Mouse (Mus musculus): ENCODE measurements around the gene Heatr5a.

Gene Heatr5a

GRCm38 (mm10) chr12:51849902-51850301, 121.2 kb downstream of the Heatr5a start:
- in situ Hi-C loops (cut with MboI, MseI), result loop anchor here (10.0 kb wide), 1 partner anchor 1175 kb away; no protein-coding TSS in a partner anchor

GRCm38 (mm10) chr12:51847953-51848680, 123.0 kb downstream of the Heatr5a start:
- in situ Hi-C loops (cut with MboI, MseI), result no loop called here

- in situ Hi-C loops (cut with MboI, MseI), result no loop called here
Measured at GRCm38 (mm10) chr12:51845261-51845660, 125.9 kb downstream of the Heatr5a start.

- in situ Hi-C loops (cut with MboI, MseI), result no loop called here
Measured at GRCm38 (mm10) chr12:51844771-51845256, 126.3 kb downstream of the Heatr5a start.

GRCm38 (mm10) chr12:51843576-51844520, 127.3 kb downstream of the Heatr5a start:
- in situ Hi-C loops (cut with MboI, MseI), result no loop called here

- in situ Hi-C loops (cut with MboI, MseI), result no loop called here
Measured at GRCm38 (mm10) chr12:51842081-51842864, 128.8 kb downstream of the Heatr5a start.

GRCm38 (mm10) chr12:51839856-51840255, 131.3 kb downstream of the Heatr5a start:
- in situ Hi-C loops (cut with MboI, MseI), result no loop called here

- in situ Hi-C loops (cut with MboI, MseI), result no loop called here
Measured at GRCm38 (mm10) chr12:51835219-51835618, 135.9 kb downstream of the Heatr5a start.

GRCm38 (mm10) chr12:51831931-51832330, 139.2 kb downstream of the Heatr5a start:
- in situ Hi-C loops (cut with MboI, MseI), result no loop called here

GRCm38 (mm10) chr12:51831296-51831695, 139.8 kb downstream of the Heatr5a start:
- in situ Hi-C loops (cut with MboI, MseI), result no loop called here

- in situ Hi-C loops (cut with MboI, MseI), result no loop called here
Measured at GRCm38 (mm10) chr12:51830671-51831070, 140.4 kb downstream of the Heatr5a start.

- in situ Hi-C loops (cut with MboI, MseI), result no loop called here
Measured at GRCm38 (mm10) chr12:51830077-51830402, 141.1 kb downstream of the Heatr5a start.

GRCm38 (mm10) chr12:51829290-51830076, 141.6 kb downstream of the Heatr5a start, which contains the start of gene Hectd1:
Gene Hectd1 (minus strand): TSS chr12:51829536.
- in situ Hi-C loops (cut with MboI, MseI), result loop anchor here (10.0 kb wide), 1 partner anchor 175 kb away; the partner anchor contains the start of gene Dtd2

- in situ Hi-C loops (cut with MboI, MseI), result loop anchor here (10.0 kb wide), 1 partner anchor 176 kb away; the partner anchor contains the start of gene Dtd2
Measured at GRCm38 (mm10) chr12:51828716-51829289, 142.3 kb downstream of the Heatr5a start.

GRCm38 (mm10) chr12:51827958-51828650, 143.0 kb downstream of the Heatr5a start:
- in situ Hi-C loops (cut with MboI, MseI), result loop anchor here (10.0 kb wide), 1 partner anchor 177 kb away; the partner anchor contains the start of gene Dtd2
